Mouse (Mus musculus) frontal cortex, adult 2 months (tissue): ENCODE data around the gene Cdh18. TPM values are rescaled to one million over a fixed set of nuclear protein-coding genes. Genes with fewer than 3 reads are reported as not detected.
A peak's percentile ranks its signal among the peaks of the same experiment; 100 is the strongest.
"Not testable (repeated sequence)": the region's sequence is repeated elsewhere in the genome, so short reads cannot be mapped to it uniquely, and the experiment has no call there.

Experiments
- DNase-seq, 2 experiments: peaks; one replicate each; pipeline ENCODE4 v3.0.0; 2022; ENCODE audit warnings: low spot score in 1 of 2; ENCODE audit errors: extremely low spot score in 1 of 2
- polyA plus RNA-seq: library from polyadenylated mRNA; depleted of rRNA; stranded (reverse); fragments of >200 nt; gene quantifications from 2 replicates; pipeline ENCODE4 v1.2.3, GENCODE M21; 2012

Cdh18 gene
- polyA plus RNA-seq, 1 experiment, result 12.4 TPM

- not testable (repeated sequence) for DNase-seq
Observed at GRCm38 (mm10) chr15:23142907-23143306, 594.1 kb downstream of the Cdh18 start.

GRCm38 (mm10) chr15:23155883-23156282 lies 607.1 kb downstream of the Cdh18 start:
- DNase-seq, result no peak

GRCm38 (mm10) chr15:23164869-23165268 lies 616.0 kb downstream of the Cdh18 start:
- DNase-seq, result peak in 1 of 2 experiments; percentile 13

- no peak for DNase-seq
Observed at GRCm38 (mm10) chr15:23174623-23175022, 625.8 kb downstream of the Cdh18 start.

GRCm38 (mm10) chr15:23212068-23212467 lies 663.2 kb downstream of the Cdh18 start:
- no peak for DNase-seq

- no peak for DNase-seq
Observed at GRCm38 (mm10) chr15:23230616-23231015, 681.8 kb downstream of the Cdh18 start.

GRCm38 (mm10) chr15:23257751-23258440 lies 709.1 kb downstream of the Cdh18 start:
- no peak for DNase-seq

GRCm38 (mm10) chr15:23278421-23278820 lies 729.6 kb downstream of the Cdh18 start:
- DNase-seq, result no peak

GRCm38 (mm10) chr15:23305018-23305417 lies 756.2 kb downstream of the Cdh18 start:
- no peak for DNase-seq

GRCm38 (mm10) chr15:23316766-23317165 lies 767.9 kb downstream of the Cdh18 start:
- DNase-seq, result no peak

GRCm38 (mm10) chr15:23317409-23317808 lies 768.6 kb downstream of the Cdh18 start:
- no peak for DNase-seq

- DNase-seq, result not testable (repeated sequence)
Observed at GRCm38 (mm10) chr15:23340338-23340737, 791.5 kb downstream of the Cdh18 start.

GRCm38 (mm10) chr15:23351078-23351477 lies 802.3 kb downstream of the Cdh18 start:
- DNase-seq, result no peak

- DNase-seq, result no peak
Observed at GRCm38 (mm10) chr15:23366325-23366724, 817.5 kb downstream of the Cdh18 start.

- no peak for DNase-seq
Observed at GRCm38 (mm10) chr15:23367712-23368111, 818.9 kb downstream of the Cdh18 start.

- peak; percentile 30 to 31 for DNase-seq
Observed at GRCm38 (mm10) chr15:23378016-23378750, 829.4 kb downstream of the Cdh18 start.

GRCm38 (mm10) chr15:23385816-23386215 lies 837.0 kb downstream of the Cdh18 start:
- DNase-seq, result no peak

- DNase-seq, result no peak
Observed at GRCm38 (mm10) chr15:23396646-23397045, 847.8 kb downstream of the Cdh18 start.

GRCm38 (mm10) chr15:23403792-23404191 lies 855.0 kb downstream of the Cdh18 start:
- DNase-seq, result no peak

- no peak for DNase-seq
Observed at GRCm38 (mm10) chr15:23408256-23408655, 859.4 kb downstream of the Cdh18 start.

GRCm38 (mm10) chr15:23416450-23417080 lies 867.7 kb downstream of the Cdh18 start:
- peak; percentile 33 to 75 for DNase-seq
